Mouse (Mus musculus) ES-E14 (cell line): ENCODE measurements around the gene Gnas. TPM values are rescaled to one million over a fixed set of nuclear protein-coding genes. Genes with fewer than 3 reads are reported as not detected.
A peak's percentile ranks its signal among the peaks of the same experiment; 100 is the strongest.

Experiments used
- DNase-seq: peaks from one replicate; pipeline ENCODE4 v3.0.0-alpha.2; 2013; ENCODE audit warnings: low read depth, low spot score
- H3K27ac ChIP-seq: 2 replicates; pipeline ENCODE4 v1.5.1; 2012; ENCODE audit warnings: low read depth, mild to moderate bottlenecking, low read length, moderate library complexity, mixed read lengths; ENCODE audit not compliant: poor library complexity, insufficient read depth, severe bottlenecking
- H3K36me3 ChIP-seq: 2 replicates; pipeline ENCODE4 v1.6.1; 2012; ENCODE audit warnings: mild to moderate bottlenecking, low read length, moderate library complexity, mixed read lengths; ENCODE audit not compliant: control insufficient read depth, poor library complexity, insufficient read depth, severe bottlenecking
- H3K4me1 ChIP-seq, 2 experiments: fragments of 150-350 bp in 1 of 2; sonication (generic) in 1 of 2; 2 replicates each; pipeline ENCODE4 v1.6.1; 2012; ENCODE audit warnings: low read length in 2 of 2, mild to moderate bottlenecking in 1 of 2, mixed read lengths in 1 of 2; ENCODE audit not compliant: control insufficient read depth in 2 of 2, insufficient read depth in 2 of 2, poor library complexity in 1 of 2
- H3K4me3 ChIP-seq, 2 experiments: fragments of 150-350 bp in 1 of 2; sonication (generic) in 1 of 2; 2 replicates each; pipeline ENCODE4 v1.5.1; 2012; ENCODE audit warnings: low read length in 2 of 2, low read depth in 1 of 2, mild to moderate bottlenecking in 1 of 2, mixed read lengths in 1 of 2; ENCODE audit not compliant: insufficient read depth in 1 of 2, poor library complexity in 1 of 2, severe bottlenecking in 1 of 2
- H3K9ac ChIP-seq: 2 replicates; pipeline ENCODE4 v1.6.1; 2012; ENCODE audit warnings: low read depth, mild to moderate bottlenecking, low read length, mixed read lengths; ENCODE audit not compliant: poor library complexity, insufficient read depth, severe bottlenecking
- H3K9me3 ChIP-seq: fragments of 150-350 bp; sonication (generic); 2 replicates; pipeline ENCODE4 v1.6.1; 2012; ENCODE audit warnings: low read depth, mild to moderate bottlenecking, low read length; ENCODE audit not compliant: control insufficient read depth, insufficient read depth
- CHD2 ChIP-seq: IDR thresholded peaks from 2 replicates; pipeline ENCODE4 v1.6.1; 2014; ENCODE audit warnings: mild to moderate bottlenecking, low read depth, low read length, inconsistent platforms
- HCFC1 ChIP-seq: IDR thresholded peaks from 2 replicates; pipeline ENCODE4 v1.6.1; 2012; ENCODE audit warnings: low read length, inconsistent platforms, borderline replicate concordance; ENCODE audit not compliant: insufficient read depth
- MAFK ChIP-seq: IDR thresholded peaks from 2 replicates; pipeline ENCODE4 v1.6.1; 2014; ENCODE audit warnings: mild to moderate bottlenecking, low read depth, low read length, inconsistent platforms; ENCODE audit not compliant: insufficient read depth
- ZC3H11A ChIP-seq: IDR thresholded peaks from 2 replicates; pipeline ENCODE4 v1.6.1; 2012; ENCODE audit warnings: low read depth, mild to moderate bottlenecking, inconsistent platforms, low read length, borderline replicate concordance
- ZNF384 ChIP-seq: IDR thresholded peaks from 2 replicates; pipeline ENCODE4 v1.6.1; 2012; ENCODE audit warnings: low read depth, low read length, inconsistent platforms
- in situ Hi-C, 2 experiments: fragments of 600-800 bp; cut with MboI; formaldehyde crosslinking; loops; one replicate each; pipeline ENCODE4 v1.15.1; 2025; ENCODE audit warnings: low sequenced_read_pairs in 2 of 2, inconsistent platforms in 1 of 2; ENCODE audit not compliant: unreplicated experiment in 2 of 2
- total RNA-seq: library from RNA; depleted of rRNA; stranded (reverse); fragments of 300-350 nt; gene quantifications from 2 replicates; pipeline ENCODE4 v1.2.3, GENCODE M21; 2012

Gene Gnas
- total RNA-seq, 1 experiment, result 202 TPM

DNA sequence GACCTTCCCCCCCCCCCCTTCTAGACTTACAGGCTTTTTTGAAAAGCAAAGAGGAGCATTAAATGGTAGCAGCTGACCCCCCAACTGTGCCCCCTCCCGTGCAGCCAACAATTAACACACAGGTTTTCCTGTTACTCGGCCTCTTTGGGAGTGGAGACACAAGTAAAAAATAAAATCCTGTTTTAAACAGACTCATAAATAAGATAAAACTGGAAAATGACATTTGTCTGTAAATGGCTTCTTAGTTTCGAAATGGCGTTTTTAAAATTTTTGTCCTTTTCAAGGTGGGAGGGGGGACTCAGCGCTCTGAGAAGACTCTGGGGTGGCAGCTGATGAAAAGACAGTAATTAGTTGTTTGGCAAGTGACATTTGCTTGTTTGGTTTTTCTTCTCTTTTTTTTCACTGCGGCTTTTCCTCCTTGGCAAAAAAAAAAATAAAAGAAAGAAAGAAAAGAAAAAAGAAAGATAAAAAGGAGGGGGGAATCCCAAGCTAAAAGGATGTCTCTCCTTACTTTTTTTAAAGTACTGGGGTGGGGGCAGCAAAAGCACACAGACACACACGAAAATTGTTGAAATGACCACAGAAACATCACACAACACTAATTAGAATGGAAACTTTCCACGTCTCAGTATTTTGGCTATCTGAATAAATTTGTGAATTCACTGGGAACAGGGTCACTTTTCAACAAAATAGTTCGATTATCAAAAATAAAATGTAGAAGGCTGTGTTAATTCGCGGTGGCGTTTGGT, 47.3 kb downstream of the Gnas start:
- Histone ChIP-seq H3K9me3 (no peaks in the 10 kb centered on the region), H3K36me3 (no peaks in the 10 kb centered on the region; the same call in 1 of the 2 replicates), H3K4me3 (peak overlapping the region; percentile 65 to 97; a peak in 3 of 4 replicates), H3K27ac (no peak overlapping the region), H3K9ac (no peak overlapping the region), H3K4me1 (peaks cover 1 to 9% of the 10 kb centered on the region in 2 experiments; a peak in 2 of 4 replicates)
- DNase-seq, result no peak
- TF ChIP-seq HCFC1 (no peak), ZC3H11A (no peak), CHD2 (no peak), ZNF384 (no peak), MAFK (no peak)
- in situ Hi-C loops, result no loop called here

DNA sequence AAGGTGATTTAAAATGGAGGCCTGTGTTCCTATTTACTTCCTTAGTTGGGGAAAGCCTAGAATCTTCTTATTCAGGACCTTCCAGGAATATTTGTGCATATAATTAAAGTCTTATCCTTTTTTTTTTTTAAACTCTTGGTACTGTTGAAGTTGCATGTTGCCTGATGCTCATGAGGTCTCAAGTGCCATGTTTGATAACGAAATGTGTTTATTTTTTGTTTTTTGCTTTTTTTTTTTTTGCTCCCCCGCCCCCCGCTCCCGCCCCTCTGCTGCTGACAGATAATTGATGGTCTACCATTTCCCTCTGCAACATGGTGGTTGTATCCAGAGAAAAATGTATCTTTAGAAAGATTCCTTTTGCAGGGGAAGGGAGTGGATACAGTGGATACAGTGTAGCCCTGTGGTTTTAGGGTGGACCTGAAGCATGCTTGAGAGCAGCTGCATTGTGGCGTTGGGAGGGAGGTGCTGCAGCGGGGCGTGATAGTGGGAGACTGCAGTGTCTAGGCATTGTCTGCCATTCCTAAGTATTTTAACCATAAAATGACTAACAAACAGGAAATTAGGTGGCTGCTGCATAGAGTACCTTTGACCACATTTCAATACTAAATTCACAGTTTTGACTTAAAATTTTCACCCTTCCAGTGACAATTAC, 49.2 kb downstream of the Gnas start:
- Histone ChIP-seq H3K9me3 (no peaks in the 10 kb centered on the region), H3K4me1 (peaks cover 1 to 9% of the 10 kb centered on the region in 2 experiments; a peak in 2 of 4 replicates), H3K9ac (no peak overlapping the region), H3K4me3 (no peak overlapping the region), H3K27ac (no peak overlapping the region), H3K36me3 (no peaks in the 10 kb centered on the region; the same call in 1 of the 2 replicates)
- TF ChIP-seq HCFC1 (no peak), CHD2 (no peak), ZNF384 (no peak), MAFK (no peak), ZC3H11A (no peak)
- in situ Hi-C loops, result no loop called here
- no peak for DNase-seq

DNA sequence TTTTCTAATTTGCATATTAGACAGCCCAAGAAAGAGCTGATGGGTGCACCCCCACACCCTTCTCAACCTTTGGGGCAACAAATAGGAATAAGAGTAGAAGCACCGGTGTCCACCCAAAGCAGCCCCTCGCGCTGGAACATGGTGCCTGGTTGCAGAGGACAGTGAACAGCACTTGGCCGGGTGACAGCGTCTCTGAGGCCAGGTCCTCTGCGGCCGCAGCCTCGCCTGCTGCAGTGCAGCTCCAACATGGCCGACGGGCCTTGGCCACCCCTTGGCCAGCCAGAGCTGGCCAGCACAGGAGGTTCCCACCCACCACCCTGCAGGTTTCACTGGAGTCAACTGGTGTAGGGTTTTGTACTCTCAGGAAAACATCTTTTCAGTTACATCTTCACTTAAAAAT, 50.3 kb downstream of the Gnas start:
- in situ Hi-C loops, result no loop called here
- Histone ChIP-seq H3K36me3 (no peaks in the 10 kb centered on the region; the same call in 1 of the 2 replicates), H3K27ac (no peak overlapping the region), H3K4me1 (peaks cover 1 to 8% of the 10 kb centered on the region in 2 experiments; a peak in 2 of 4 replicates), H3K4me3 (no peak overlapping the region), H3K9me3 (no peaks in the 10 kb centered on the region), H3K9ac (no peak overlapping the region)
- no peak for DNase-seq
- no peak for TF ChIP-seq CHD2
- no peak for TF ChIP-seq ZNF384
- TF ChIP-seq ZC3H11A, result no peak
- no peak for TF ChIP-seq MAFK
- TF ChIP-seq HCFC1, result no peak

DNA sequence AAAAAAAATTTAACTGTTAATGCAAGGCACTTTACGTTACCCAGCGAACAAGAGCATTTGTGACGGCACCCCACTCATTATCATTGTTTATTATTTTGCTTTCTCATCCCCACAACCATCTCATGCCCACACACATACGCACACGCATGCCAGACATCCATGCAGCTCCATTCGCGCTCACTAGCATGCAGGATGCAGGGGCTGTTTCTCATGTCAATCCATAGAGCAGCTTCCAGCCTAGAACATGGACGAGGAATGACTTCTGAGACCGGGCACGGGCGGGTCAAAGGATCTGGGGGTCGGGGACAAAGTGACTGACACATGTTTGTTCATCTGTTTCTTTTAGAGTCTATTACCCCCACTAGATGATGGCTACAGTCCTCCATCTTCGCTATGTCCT, 53.2 kb downstream of the Gnas start:
- Histone ChIP-seq H3K36me3 (peaks cover 2% of the 10 kb centered on the region; the same call in 1 of the 2 replicates), H3K27ac (no peak overlapping the region), H3K9ac (no peak overlapping the region), H3K9me3 (no peaks in the 10 kb centered on the region), H3K4me3 (no peak overlapping the region), H3K4me1 (peaks cover 1 to 8% of the 10 kb centered on the region in 2 experiments; a peak in 2 of 4 replicates)
- in situ Hi-C loops, result no loop called here
- DNase-seq, result no peak
- TF ChIP-seq HCFC1 (no peak), CHD2 (no peak), ZC3H11A (no peak), ZNF384 (no peak), MAFK (no peak)

DNA sequence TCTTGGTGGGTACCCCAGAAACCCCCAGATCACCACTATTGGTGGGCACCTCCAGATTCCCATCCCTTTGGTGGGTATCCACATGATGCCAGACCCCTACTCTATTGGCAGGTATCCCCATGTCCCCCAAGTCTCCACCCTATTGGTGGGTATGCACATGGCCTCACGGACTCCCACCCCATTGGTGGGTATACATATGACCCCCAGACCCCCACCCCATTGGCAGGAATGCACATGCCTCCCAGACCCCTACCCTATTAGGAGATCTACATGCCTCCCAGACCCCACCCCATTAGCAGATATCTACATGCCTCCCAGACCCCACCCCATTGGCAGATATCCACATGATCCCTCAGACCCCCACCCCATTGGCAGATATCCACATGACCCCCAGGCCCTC, 55.6 kb downstream of the Gnas start:
- DNase-seq, result no peak
- in situ Hi-C loops, result no loop called here
- TF ChIP-seq ZC3H11A, result no peak
- no peak for TF ChIP-seq ZNF384
- TF ChIP-seq CHD2, result no peak
- TF ChIP-seq HCFC1, result no peak
- TF ChIP-seq MAFK, result no peak
- H3K4me3 ChIP-seq, result no peak overlapping the region
- no peaks in the 10 kb centered on the region; a peak in 1 of 4 replicates for H3K4me1 ChIP-seq
- H3K9me3 ChIP-seq, result no peaks in the 10 kb centered on the region
- H3K27ac ChIP-seq, result no peak overlapping the region
- peaks cover 6% of the 10 kb centered on the region; the same call in 1 of the 2 replicates for H3K36me3 ChIP-seq
- H3K9ac ChIP-seq, result no peak overlapping the region
